Mouse (Mus musculus) hindbrain, embryonic 14.5 days (tissue): ENCODE results near the gene Gm42906. TPM values are rescaled to one million over a fixed set of nuclear protein-coding genes. Genes with fewer than 3 reads are reported as not detected.

Experiments used
- ATAC-seq: fragments of 200-750 bp; cut with Nextera tagmentation; 2 replicates; pipeline ENCODE4 v1.8.0; 2017; ENCODE audit warnings: moderate number of reproducible peaks, mild to moderate bottlenecking, moderate TSS enrichment, moderate library complexity; ENCODE audit not compliant: low FRiP score
- DNase-seq: peaks from one replicate; pipeline ENCODE4 v3.0.0-alpha.2; 2015; ENCODE audit warnings: low spot score
- H3K27ac ChIP-seq: fragments of 300-500 bp; sonication (generic); 2 replicates; pipeline ENCODE4 v1.5.1; 2014; ENCODE audit warnings: mild to moderate bottlenecking, moderate library complexity
- H3K27me3 ChIP-seq: fragments of 300-500 bp; sonication (generic); 2 replicates; pipeline ENCODE4 v1.6.1; 2014; ENCODE audit warnings: mild to moderate bottlenecking, low read length, mixed read lengths; ENCODE audit not compliant: control insufficient read depth, insufficient read depth
- H3K36me3 ChIP-seq: fragments of 300-500 bp; sonication (generic); replicated peaks from 2 replicates; pipeline ENCODE4 v1.6.1; 2014; ENCODE audit not compliant: control insufficient read depth, insufficient read depth
- H3K4me1 ChIP-seq: fragments of 300-500 bp; sonication (generic); replicated peaks from 2 replicates; pipeline ENCODE4 v1.6.1; 2014; ENCODE audit warnings: antibody characterized with exemption, low read length, mixed read lengths; ENCODE audit not compliant: control insufficient read depth, insufficient read depth
- H3K4me2 ChIP-seq: fragments of 300-500 bp; sonication (generic); replicated peaks from 2 replicates; pipeline ENCODE4 v1.6.1; 2014; ENCODE audit warnings: mild to moderate bottlenecking, moderate library complexity
- H3K4me3 ChIP-seq: fragments of 300-500 bp; sonication (generic); replicated peaks from 2 replicates; pipeline ENCODE4 v1.5.1; 2014; ENCODE audit warnings: mild to moderate bottlenecking, low read length
- H3K9ac ChIP-seq: fragments of 300-500 bp; sonication (generic); 2 replicates; pipeline ENCODE4 v1.6.1; 2014
- H3K9me3 ChIP-seq: fragments of 300-500 bp; sonication (generic); 2 replicates; pipeline ENCODE4 v1.6.1; 2016; ENCODE audit warnings: low read length; ENCODE audit not compliant: control insufficient read depth
- WGBS: fragments of 180-500 bp; shearing (Covaris S2); extraction: QIAGEN DNeasy Blood & Tissue Kit; methylation state at CpG from one replicate; pipeline ENCODE4 v1.1.7; 2014; 5-methylcytosine and 5-hydroxymethylcytosine counted together
- polyA plus RNA-seq: library from polyadenylated mRNA; unstranded; fragments of >200 nt; fragmentation: Nextera tagmentation; extraction: Ambion mirVana; gene quantifications from 2 replicates; pipeline ENCODE4 v1.2.1, GENCODE M21; 2014

Gm42906 gene
- polyA plus RNA-seq, 1 experiment from 2014 or later = not detected

DNA sequence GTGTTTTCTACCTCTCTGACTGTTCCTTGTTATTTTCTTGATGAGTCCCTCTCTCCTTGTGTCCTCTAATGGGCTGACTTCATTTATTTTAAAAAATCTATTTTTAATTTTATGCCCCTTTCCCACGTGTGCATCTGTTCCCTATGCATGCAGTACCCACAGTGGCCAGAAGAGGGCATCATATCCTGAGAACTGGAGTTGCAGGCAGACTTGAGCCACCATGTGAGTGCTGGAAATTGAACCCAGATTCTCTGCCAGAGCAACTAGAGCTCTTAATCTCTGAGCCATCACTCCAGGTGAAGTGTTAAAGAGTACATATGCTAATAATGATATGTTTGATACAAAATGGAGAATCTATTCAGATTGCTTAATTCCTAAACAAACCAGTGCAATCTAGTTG is 135.7 kb downstream of the Gm42906 start:
- Histone ChIP-seq H3K4me1 (no peaks in the 10 kb centered on the region), H3K36me3 (no peaks in the 10 kb centered on the region), H3K9me3 (no peaks in the 10 kb centered on the region), H3K4me3 (no peak overlapping the region), H3K4me2 (no peak overlapping the region), H3K27ac (no peak overlapping the region), H3K27me3 (no peaks in the 10 kb centered on the region), H3K9ac (no peak overlapping the region)
- no peak for DNase-seq
- WGBS = 6% methylated on average over 1 of the region's 1 CpGs
- no peak for ATAC-seq

DNA sequence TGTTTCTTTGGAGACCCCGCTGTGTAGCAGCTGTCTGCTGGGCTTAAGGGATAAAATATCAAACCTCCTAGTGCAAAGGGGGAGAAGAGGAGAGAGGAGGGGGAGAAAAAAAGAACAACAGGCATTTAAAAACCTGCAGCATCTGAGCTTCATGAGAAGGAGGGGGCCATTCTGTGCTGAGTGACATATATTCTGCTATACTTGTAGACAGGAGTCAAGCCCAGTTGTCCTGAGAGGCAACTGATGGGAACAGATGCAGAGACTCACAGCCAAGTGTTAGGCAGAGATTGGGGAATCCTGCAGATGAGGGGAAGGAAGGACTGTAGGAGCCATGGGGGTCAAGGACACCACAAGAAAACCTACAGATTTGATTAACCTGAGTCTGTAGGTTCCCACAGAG is 141.6 kb downstream of the Gm42906 start:
- Histone ChIP-seq H3K36me3 (no peaks in the 10 kb centered on the region), H3K4me1 (0 out of 2 replicates have a peak, but pooled peaks cover 5% of the 10 kb centered on the region), H3K27ac (no peak overlapping the region), H3K27me3 (no peaks in the 10 kb centered on the region), H3K4me2 (no peak overlapping the region), H3K9me3 (no peaks in the 10 kb centered on the region), H3K4me3 (no peak overlapping the region), H3K9ac (no peak overlapping the region)
- WGBS = 83% methylated on average over 1 of the region's 1 CpGs
- ATAC-seq = no peak
- no peak for DNase-seq

DNA sequence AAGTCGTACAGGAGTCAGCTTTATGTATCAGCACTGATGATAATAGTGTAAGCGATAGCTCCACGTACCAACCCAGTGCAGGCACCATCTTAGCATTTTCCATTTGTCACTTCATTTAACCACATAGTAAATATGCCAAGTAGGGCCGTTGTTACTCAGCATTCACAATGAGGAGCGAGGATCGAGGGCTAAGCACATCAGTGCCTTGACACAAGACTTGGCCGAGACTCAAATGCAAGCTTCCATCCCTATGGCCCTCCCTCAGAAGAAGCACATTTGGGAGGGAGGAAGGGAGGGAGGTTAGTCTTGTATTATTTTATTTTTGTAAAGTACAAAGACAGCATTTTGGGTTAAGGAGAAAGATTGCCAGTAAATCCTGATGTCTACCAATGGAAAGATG is 148.4 kb downstream of the Gm42906 start:
- 78% methylated on average over 7 of the region's 7 CpGs for WGBS
- no peak overlapping the region for H3K4me3 ChIP-seq
- no peak overlapping the region for H3K27ac ChIP-seq
- no peak overlapping the region for H3K9ac ChIP-seq
- H3K9me3 ChIP-seq = no peaks in the 10 kb centered on the region
- H3K4me1 ChIP-seq = no peaks in the 10 kb centered on the region
- no peak overlapping the region for H3K4me2 ChIP-seq
- DNase-seq (no peak), ATAC-seq (no peak)
- H3K27me3 ChIP-seq = no peaks in the 10 kb centered on the region
- H3K36me3 ChIP-seq = no peaks in the 10 kb centered on the region

DNA sequence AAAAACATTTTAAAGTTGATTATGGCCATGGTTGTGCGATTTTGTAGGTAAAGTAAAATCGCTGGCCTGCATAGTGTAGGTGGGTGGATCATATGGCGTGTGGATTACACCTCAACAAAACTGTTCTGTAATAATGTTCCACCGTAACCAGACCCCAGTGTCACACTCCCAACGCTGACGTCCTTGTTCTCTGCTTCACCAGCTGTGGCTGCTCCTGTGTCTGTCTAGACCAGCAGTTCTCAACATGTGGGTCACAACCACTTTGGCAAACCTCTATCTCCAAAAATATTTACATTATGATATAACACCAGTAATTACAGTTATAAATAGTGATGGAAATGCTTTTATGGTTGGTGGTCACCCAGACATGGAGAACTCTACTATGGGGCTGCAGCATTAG is 150.0 kb downstream of the Gm42906 start:
- 91% methylated on average over 6 of the region's 6 CpGs for WGBS
- no peak overlapping the region for H3K4me3 ChIP-seq

DNA sequence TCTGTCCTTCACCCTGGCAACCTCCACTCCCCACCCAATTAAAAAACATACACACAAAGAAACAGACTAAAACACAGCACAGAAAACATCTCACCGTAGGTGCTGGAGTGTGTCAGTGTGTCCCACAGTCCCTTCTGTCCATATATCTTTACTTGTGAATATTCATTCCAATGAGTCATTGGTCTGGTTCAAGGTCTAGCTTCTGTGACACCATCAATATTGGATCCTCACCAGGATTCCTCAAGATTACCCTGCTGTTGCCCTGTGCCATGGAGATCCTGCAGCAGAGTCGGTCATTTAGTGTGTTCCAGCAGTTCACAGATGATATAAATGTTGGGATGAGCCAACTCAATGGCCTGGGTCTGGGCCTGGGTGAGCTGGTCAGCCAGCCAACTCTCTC is 152.0 kb downstream of the Gm42906 start:
- no peak overlapping the region for H3K4me2 ChIP-seq
- DNase-seq (no peak), ATAC-seq (no peak)
- no peaks in the 10 kb centered on the region for H3K9me3 ChIP-seq
- WGBS = 96% methylated on average over 2 of the region's 2 CpGs
- H3K4me3 ChIP-seq = no peak overlapping the region
- no peaks in the 10 kb centered on the region for H3K27me3 ChIP-seq
- H3K27ac ChIP-seq = no peak overlapping the region
- H3K9ac ChIP-seq = no peak overlapping the region
- H3K36me3 ChIP-seq = no peaks in the 10 kb centered on the region
- H3K4me1 ChIP-seq = no peaks in the 10 kb centered on the region

More for the DNA sequence above, 150.0 kb downstream of the Gm42906 start:
- Histone ChIP-seq H3K9ac (no peak overlapping the region), H3K9me3 (no peaks in the 10 kb centered on the region), H3K27ac (no peak overlapping the region), H3K27me3 (no peaks in the 10 kb centered on the region), H3K4me2 (no peak overlapping the region), H3K4me1 (no peaks in the 10 kb centered on the region), H3K36me3 (no peaks in the 10 kb centered on the region)
- no peak for ATAC-seq
- no peak for DNase-seq

DNA sequence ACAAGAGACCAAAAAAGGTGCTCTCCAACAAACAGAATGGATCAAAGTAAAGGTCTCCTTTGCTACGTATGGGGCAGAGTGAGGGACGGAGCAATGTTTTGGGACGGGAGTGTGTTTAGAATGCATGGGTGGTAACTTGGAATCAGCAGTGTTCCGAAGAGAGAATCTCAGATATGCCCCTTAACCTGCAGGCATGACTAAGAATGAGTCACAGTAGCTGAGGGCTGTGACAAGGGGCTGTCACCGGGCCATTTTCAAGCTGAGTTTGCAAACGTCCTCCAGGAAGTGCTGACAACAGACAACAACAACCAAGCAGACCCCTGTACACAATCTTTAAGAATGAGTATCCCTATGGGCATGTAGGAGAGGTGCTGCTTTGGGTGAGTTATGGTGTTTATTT is 153.7 kb downstream of the Gm42906 start:
- WGBS = 72% methylated on average over 6 of the region's 6 CpGs
- Histone ChIP-seq H3K4me1 (no peaks in the 10 kb centered on the region), H3K4me3 (no peak overlapping the region), H3K27me3 (no peaks in the 10 kb centered on the region), H3K9ac (no peak overlapping the region), H3K4me2 (no peak overlapping the region), H3K36me3 (no peaks in the 10 kb centered on the region), H3K27ac (no peak overlapping the region), H3K9me3 (no peaks in the 10 kb centered on the region)
- no peak for ATAC-seq
- DNase-seq = no peak

DNA sequence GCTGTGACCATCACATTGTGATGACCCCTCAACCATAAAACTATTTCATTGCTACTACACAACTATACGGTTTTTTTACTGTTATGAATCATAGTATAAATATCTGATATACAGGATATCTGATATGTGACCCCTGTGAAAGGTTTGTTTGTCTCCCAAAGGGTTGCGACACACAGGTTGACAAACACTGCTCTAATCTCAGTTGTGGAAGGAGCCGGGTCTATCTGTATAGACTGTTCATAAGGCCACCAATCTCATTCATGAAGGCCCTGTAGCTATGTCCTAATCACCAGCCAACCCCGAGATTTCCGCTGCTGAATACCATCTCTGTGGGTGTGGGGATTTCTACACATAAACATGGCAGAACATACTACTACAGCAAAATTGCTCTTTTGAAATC is 157.1 kb downstream of the Gm42906 start:
- H3K4me3 ChIP-seq = no peak overlapping the region
- WGBS = 96% methylated on average over 5 of the region's 5 CpGs
- no peak overlapping the region for H3K9ac ChIP-seq
- H3K9me3 ChIP-seq = no peaks in the 10 kb centered on the region
- no peaks in the 10 kb centered on the region for H3K36me3 ChIP-seq
- H3K4me1 ChIP-seq = no peaks in the 10 kb centered on the region
- H3K27ac ChIP-seq = no peak overlapping the region
- no peaks in the 10 kb centered on the region for H3K27me3 ChIP-seq
- ATAC-seq (no peak), DNase-seq (no peak)
- H3K4me2 ChIP-seq = no peak overlapping the region

DNA sequence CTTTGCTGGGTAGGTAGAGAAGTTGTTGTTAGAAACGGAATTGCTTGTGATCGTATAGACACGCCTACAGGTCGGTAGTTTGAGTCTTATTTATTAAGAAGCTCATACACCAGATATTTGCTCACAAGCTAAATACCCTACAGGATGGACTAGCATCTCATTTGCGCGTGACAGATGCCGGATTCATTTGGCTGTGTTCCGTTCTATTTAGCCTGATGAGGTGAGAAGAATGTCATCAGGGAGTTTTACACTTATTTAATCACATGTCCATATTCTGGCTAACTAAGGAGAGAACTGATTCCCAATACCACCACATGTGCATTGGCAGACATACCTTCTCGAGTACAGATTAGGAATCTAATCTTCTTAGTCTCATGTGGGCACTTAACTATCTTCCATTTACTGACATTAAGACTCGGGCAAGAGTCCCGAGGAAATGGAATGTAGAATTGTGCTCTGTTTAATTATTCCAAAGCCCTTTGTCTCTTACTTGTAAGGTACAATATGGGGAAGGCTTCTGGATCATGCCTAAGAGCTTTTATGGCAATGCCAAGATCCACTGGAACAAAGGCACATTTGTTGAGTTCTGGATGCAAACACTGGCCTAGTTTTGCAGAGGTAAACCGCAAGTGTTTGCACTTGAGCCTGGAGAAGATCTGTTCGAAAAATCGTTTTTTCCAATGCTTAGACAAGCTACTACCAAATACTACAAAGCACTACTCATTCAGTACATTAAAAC is 160.9 kb downstream of the Gm42906 start:
- H3K4me2 ChIP-seq = no peak overlapping the region
- H3K9ac ChIP-seq = no peak overlapping the region
- no peaks in the 10 kb centered on the region for H3K4me1 ChIP-seq
- ATAC-seq (peak; percentile 60; the same call in 1 of the 2 replicates), DNase-seq (no peak)
- H3K4me3 ChIP-seq = no peak overlapping the region
- WGBS = 77% methylated on average over 14 of the region's 14 CpGs
- H3K27ac ChIP-seq = no peak overlapping the region
- H3K27me3 ChIP-seq = no peaks in the 10 kb centered on the region
- H3K9me3 ChIP-seq = no peaks in the 10 kb centered on the region
- H3K36me3 ChIP-seq = no peaks in the 10 kb centered on the region

DNA sequence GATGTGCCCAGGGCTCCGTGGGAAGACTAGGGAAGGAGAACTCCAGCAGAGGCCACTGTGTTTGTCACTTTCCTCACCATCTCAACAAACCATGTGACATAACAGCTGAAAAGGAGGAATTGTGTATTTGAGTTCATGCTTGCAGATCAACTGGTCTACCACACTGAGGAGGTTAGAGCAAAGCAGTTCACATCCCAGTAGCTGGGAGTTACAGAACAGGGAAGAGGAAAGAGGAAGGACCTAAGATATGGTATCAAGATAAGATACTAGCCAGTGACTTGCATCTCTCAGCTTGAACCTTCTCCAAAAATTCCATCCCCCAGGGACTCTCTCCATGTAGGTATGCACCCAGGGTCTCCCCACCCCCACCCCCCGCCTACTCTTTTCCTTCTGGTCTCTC is 166.4 kb downstream of the Gm42906 start:
- Histone ChIP-seq H3K27me3 (no peaks in the 10 kb centered on the region), H3K4me3 (no peak overlapping the region), H3K9ac (no peak overlapping the region), H3K4me2 (no peak overlapping the region), H3K27ac (no peak overlapping the region), H3K36me3 (no peaks in the 10 kb centered on the region), H3K4me1 (no peaks in the 10 kb centered on the region), H3K9me3 (no peaks in the 10 kb centered on the region)
- WGBS = 86% methylated on average over 2 of the region's 2 CpGs
- DNase-seq (no peak), ATAC-seq (no peak)

DNA sequence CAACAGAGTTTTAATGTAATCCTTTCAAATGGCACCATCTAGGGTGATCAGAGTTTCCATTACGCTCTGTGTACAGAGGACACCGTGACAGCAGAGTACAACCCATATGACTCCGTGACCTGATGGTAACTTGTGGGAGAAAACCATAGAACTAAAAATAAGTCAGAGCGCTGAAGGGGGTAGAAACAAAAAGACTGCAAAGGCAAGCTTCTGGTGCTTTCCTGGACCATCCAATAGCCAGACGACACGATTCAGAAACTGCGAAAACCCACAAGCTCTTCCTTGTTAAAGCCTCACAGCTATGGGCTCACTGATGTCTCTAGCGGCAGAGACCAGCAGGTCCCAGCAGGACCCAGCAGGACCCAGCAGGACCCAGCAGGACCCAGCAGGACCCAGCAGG is 175.8 kb downstream of the Gm42906 start:
- DNase-seq (no peak), ATAC-seq (no peak)
- H3K36me3 ChIP-seq = no peaks in the 10 kb centered on the region
- no peaks in the 10 kb centered on the region for H3K9me3 ChIP-seq
- H3K27ac ChIP-seq = no peak overlapping the region
- H3K4me3 ChIP-seq = no peak overlapping the region
- WGBS = 53% methylated on average over 8 of the region's 8 CpGs
- H3K27me3 ChIP-seq = no peaks in the 10 kb centered on the region
- H3K9ac ChIP-seq = no peak overlapping the region
- H3K4me2 ChIP-seq = peak overlapping the region; percentile 24; the same call in 1 of the 2 replicates
- no peaks in the 10 kb centered on the region for H3K4me1 ChIP-seq
